Mouse (Mus musculus): ENCODE results near the gene Mark3.

- TF ChIP-seq CTCF (conservative IDR thresholded peaks at IDR 0.05; ENCODE audit: insufficient read depth, insufficient read length, low read depth, low read length) (peak; percentile 81), POLR2A (IDR thresholded peaks at IDR 0.05; ENCODE audit: low read depth, low read length) (no peak)
These were observed 73.8 kb downstream of the Mark3 start for GRCm38 (mm10) chr12:111648061-111648645.
